Mouse (Mus musculus) layer of hippocampus, adult 2 months (tissue): ENCODE data around the gene Gm28230. TPM values are rescaled to one million over a fixed set of nuclear protein-coding genes. Genes with fewer than 3 reads are reported as not detected.

Experiments
- DNase-seq, 2 experiments: peaks; one replicate each; pipeline ENCODE4 v3.0.0; 2022; ENCODE audit warnings: low spot score in 2 of 2
- H3K27ac ChIP-seq: fragments of 200-600 bp; 2 replicates; pipeline ENCODE4 v1.8.1; 2022
- H3K4me3 ChIP-seq: fragments of 200-600 bp; 2 replicates; pipeline ENCODE4 v1.8.1; 2022; ENCODE audit warnings: mild to moderate bottlenecking
- CTCF ChIP-seq: fragments of 200-600 bp; conservative IDR thresholded peaks from 2 replicates; pipeline ENCODE4 v1.8.1; 2022; ENCODE audit warnings: antibody characterized with exemption, mild to moderate bottlenecking, moderate library complexity
- total RNA-seq, 2 experiments: library from RNA; stranded (reverse); gene quantifications; 2 replicates each; pipeline ENCODE4 v1.2.3; 2021

Gene Gm28230
- total RNA-seq, 2 experiments from 2014 or later, result not detected

GRCm38 (mm10) chr2:74703317-74703716 is 23.2 kb upstream of the Gm28230 start:
- Histone ChIP-seq H3K27ac (no peak overlapping the region), H3K4me3 (no peak overlapping the region)
- DNase-seq, result no peak
- no peak for TF ChIP-seq CTCF

- Histone ChIP-seq H3K27ac (no peak overlapping the region), H3K4me3 (no peak overlapping the region)
- no peak for DNase-seq
- TF ChIP-seq CTCF, result no peak
These were observed 22.7 kb upstream of the Gm28230 start for GRCm38 (mm10) chr2:74703720-74704392.

GRCm38 (mm10) chr2:74704393-74704998 is 22.0 kb upstream of the Gm28230 start, which contains the start of gene Hoxd8:
TSS of gene Hoxd8 (plus strand) at chr2:74704615.
- no peak within 1 kb of the TSS for H3K27ac ChIP-seq
- no peak for TF ChIP-seq CTCF
- H3K4me3 ChIP-seq, result no peak within 1 kb of the TSS
- DNase-seq, result no peak

GRCm38 (mm10) chr2:74704999-74705466 is 21.5 kb upstream of the Gm28230 start:
- Histone ChIP-seq H3K27ac (no peak overlapping the region), H3K4me3 (no peak overlapping the region)
- no peak for DNase-seq
- no peak for TF ChIP-seq CTCF

- H3K4me3 ChIP-seq, result no peak overlapping the region
These were observed 20.9 kb upstream of the Gm28230 start for GRCm38 (mm10) chr2:74705467-74706089.

GRCm38 (mm10) chr2:74706393-74706960 is 20.1 kb upstream of the Gm28230 start:
- no peak for DNase-seq
- no peak overlapping the region for H3K4me3 ChIP-seq
- no peak overlapping the region for H3K27ac ChIP-seq
- no peak for TF ChIP-seq CTCF

More at GRCm38 (mm10) chr2:74705467-74706089, 20.9 kb upstream of the Gm28230 start:
- DNase-seq, result no peak
- no peak overlapping the region for H3K27ac ChIP-seq
- no peak for TF ChIP-seq CTCF

- no peak overlapping the region for H3K4me3 ChIP-seq
- no peak for TF ChIP-seq CTCF
- H3K27ac ChIP-seq, result no peak overlapping the region
- DNase-seq, result no peak
These were observed 18.9 kb upstream of the Gm28230 start for GRCm38 (mm10) chr2:74707599-74707998.

- no peak for DNase-seq
- H3K27ac ChIP-seq, result no peak overlapping the region
- no peak overlapping the region for H3K4me3 ChIP-seq
- no peak for TF ChIP-seq CTCF
These were observed 17.9 kb upstream of the Gm28230 start for GRCm38 (mm10) chr2:74708676-74709075.

GRCm38 (mm10) chr2:74709465-74710419 is 16.8 kb upstream of the Gm28230 start:
- no peak for TF ChIP-seq CTCF
- no peak for DNase-seq

GRCm38 (mm10) chr2:74710929-74711543 is 15.5 kb upstream of the Gm28230 start:
- H3K4me3 ChIP-seq, result no peak overlapping the region
- no peak for TF ChIP-seq CTCF
- H3K27ac ChIP-seq, result no peak overlapping the region
- no peak for DNase-seq

More at GRCm38 (mm10) chr2:74709465-74710419, 16.8 kb upstream of the Gm28230 start:
- H3K4me3 ChIP-seq, result no peak overlapping the region
- no peak overlapping the region for H3K27ac ChIP-seq

GRCm38 (mm10) chr2:74711721-74712621 is 14.6 kb upstream of the Gm28230 start, which contains the start of the genes Hoxd3 and Hoxd4:
TSS of gene Hoxd3 (plus strand) at chr2:74711927.
TSS of gene Hoxd4 (plus strand) at chr2:74711929.
- Histone ChIP-seq H3K27ac (no peak within 1 kb of the TSS), H3K4me3 (no peak within 1 kb of the TSS)
- no peak for DNase-seq
- no peak for TF ChIP-seq CTCF
